Mouse (Mus musculus): ENCODE data around the gene Opn1sw.

GRCm38 (mm10) chr6:29432156-29432555 is 43.9 kb upstream of the Opn1sw start:
- TF ChIP-seq CTCF (IDR thresholded peaks at IDR 0.05; ENCODE audit: low read depth, low read length) (no peak), POLR2A (IDR thresholded peaks at IDR 0.05; ENCODE audit: insufficient read depth, low read length) (no peak), EP300 (IDR thresholded peaks at IDR 0.05; ENCODE audit: insufficient read depth, low read depth, low read length) (no peak)
